Mouse (Mus musculus): Measurements from ENCODE around the gene 4930470P17Rik. TPM values are rescaled to one million over a fixed set of nuclear protein-coding genes. Genes with fewer than 3 reads are reported as not detected.

Gene 4930470P17Rik
- polyA plus RNA-seq, 1 experiment from 2014 or later = 0.36 TPM

GRCm38 (mm10) chr2:170543625-170544024 lies 58.2 kb downstream of the 4930470P17Rik start:
- H3K9me3 ChIP-seq (replicated peaks) = no peaks in the 10 kb centered on the region
- 90% methylated on average over 5 of the region's 5 CpGs for WGBS
- H3K4me1 ChIP-seq = peaks cover 10% of the 10 kb centered on the region
- H3K9ac ChIP-seq (replicated peaks) = no peak overlapping the region
- ATAC-seq (ENCODE audit: low FRiP score) = no peak
- no peaks in the 10 kb centered on the region for H3K27me3 ChIP-seq (replicated peaks)
- H3K27ac ChIP-seq (replicated peaks) = no peak overlapping the region
- no peak overlapping the region for H3K4me2 ChIP-seq
- H3K36me3 ChIP-seq = no peaks in the 10 kb centered on the region
- H3K4me3 ChIP-seq (replicated peaks) = no peak overlapping the region

GRCm38 (mm10) chr2:170539211-170539610 lies 62.6 kb downstream of the 4930470P17Rik start:
- no peak overlapping the region for H3K27ac ChIP-seq (replicated peaks)
- H3K4me1 ChIP-seq = 0 out of 2 replicates have a peak, but pooled peaks cover 7% of the 10 kb centered on the region
- H3K27me3 ChIP-seq (replicated peaks) = no peaks in the 10 kb centered on the region
- H3K36me3 ChIP-seq = no peaks in the 10 kb centered on the region
- H3K4me2 ChIP-seq = no peak overlapping the region
- 84% methylated on average over 9 of the region's 9 CpGs for WGBS
- H3K9me3 ChIP-seq (replicated peaks) = no peaks in the 10 kb centered on the region
- H3K4me3 ChIP-seq (replicated peaks) = no peak overlapping the region
- H3K9ac ChIP-seq (replicated peaks) = no peak overlapping the region
- ATAC-seq (ENCODE audit: low FRiP score) = no peak

- H3K9ac ChIP-seq (replicated peaks) = no peak overlapping the region
- H3K27ac ChIP-seq (replicated peaks) = no peak overlapping the region
- no peaks in the 10 kb centered on the region for H3K27me3 ChIP-seq (replicated peaks)
- no peaks in the 10 kb centered on the region for H3K36me3 ChIP-seq
- H3K4me2 ChIP-seq = no peak overlapping the region
- no peak overlapping the region for H3K4me3 ChIP-seq (replicated peaks)
- H3K9me3 ChIP-seq (replicated peaks) = no peaks in the 10 kb centered on the region
- peak; percentile 61; the same call in 1 of the 2 replicates for ATAC-seq (ENCODE audit: low FRiP score)
- 0 out of 2 replicates have a peak, but pooled peaks cover 7% of the 10 kb centered on the region for H3K4me1 ChIP-seq
Observed at GRCm38 (mm10) chr2:170535841-170536240, 66.0 kb downstream of the 4930470P17Rik start.

- WGBS = 93% methylated on average over 10 of the region's 11 CpGs
Observed at GRCm38 (mm10) chr2:170534803-170535174, 67.0 kb downstream of the 4930470P17Rik start.

GRCm38 (mm10) chr2:170534116-170534802 lies 67.6 kb downstream of the 4930470P17Rik start:
- no peak overlapping the region for H3K9ac ChIP-seq (replicated peaks)
- 0 out of 2 replicates have a peak, but pooled peaks cover 7% of the 10 kb centered on the region for H3K4me1 ChIP-seq
- H3K27me3 ChIP-seq (replicated peaks) = no peaks in the 10 kb centered on the region
- no peak overlapping the region for H3K4me3 ChIP-seq (replicated peaks)
- WGBS = 59% methylated on average over 8 of the region's 12 CpGs
- H3K9me3 ChIP-seq (replicated peaks) = no peaks in the 10 kb centered on the region
- no peak overlapping the region for H3K4me2 ChIP-seq
- no peaks in the 10 kb centered on the region for H3K36me3 ChIP-seq
- H3K27ac ChIP-seq (replicated peaks) = no peak overlapping the region
- ATAC-seq (ENCODE audit: low FRiP score) = no peak

More at GRCm38 (mm10) chr2:170534803-170535174, 67.0 kb downstream of the 4930470P17Rik start:
- no peak for ATAC-seq (ENCODE audit: low FRiP score)
- no peaks in the 10 kb centered on the region for H3K27me3 ChIP-seq (replicated peaks)
- H3K4me1 ChIP-seq = 0 out of 2 replicates have a peak, but pooled peaks cover 7% of the 10 kb centered on the region
- H3K9me3 ChIP-seq (replicated peaks) = no peaks in the 10 kb centered on the region
- H3K9ac ChIP-seq (replicated peaks) = no peak overlapping the region
- no peaks in the 10 kb centered on the region for H3K36me3 ChIP-seq
- H3K4me2 ChIP-seq = no peak overlapping the region
- H3K4me3 ChIP-seq (replicated peaks) = no peak overlapping the region
- H3K27ac ChIP-seq (replicated peaks) = no peak overlapping the region

GRCm38 (mm10) chr2:170530256-170530655 lies 71.6 kb downstream of the 4930470P17Rik start:
- no peaks in the 10 kb centered on the region for H3K27me3 ChIP-seq (replicated peaks)
- no peak for ATAC-seq (ENCODE audit: low FRiP score)
- WGBS = 94% methylated on average over 3 of the region's 3 CpGs
- H3K4me3 ChIP-seq (replicated peaks) = no peak overlapping the region
- H3K36me3 ChIP-seq = no peaks in the 10 kb centered on the region
- H3K27ac ChIP-seq (replicated peaks) = no peak overlapping the region
- no peak overlapping the region for H3K9ac ChIP-seq (replicated peaks)
- no peak overlapping the region for H3K4me2 ChIP-seq
- 0 out of 2 replicates have a peak, but pooled peaks cover 2% of the 10 kb centered on the region for H3K4me1 ChIP-seq
- no peaks in the 10 kb centered on the region for H3K9me3 ChIP-seq (replicated peaks)

GRCm38 (mm10) chr2:170529766-170530165 lies 72.1 kb downstream of the 4930470P17Rik start:
- Histone ChIP-seq H3K9me3 (replicated peaks) (no peaks in the 10 kb centered on the region), H3K4me2 (no peak overlapping the region), H3K27ac (replicated peaks) (no peak overlapping the region), H3K4me3 (replicated peaks) (no peak overlapping the region), H3K27me3 (replicated peaks) (no peaks in the 10 kb centered on the region), H3K9ac (replicated peaks) (no peak overlapping the region), H3K4me1 (0 out of 2 replicates have a peak, but pooled peaks cover 2% of the 10 kb centered on the region), H3K36me3 (no peaks in the 10 kb centered on the region)
- WGBS = 83% methylated on average over 7 of the region's 7 CpGs
- ATAC-seq (ENCODE audit: low FRiP score) = no peak

Other genes with a start within 250 kb of the 4930470P17Rik start
- gene Bcas1, start 174.2 kb downstream of the 4930470P17Rik start, polyA plus RNA-seq (2015; fragmentation: Nextera tagmentation; extraction: Ambion mirVana) = 9.2 and 10.6 TPM in 2 replicates
- gene Pfdn4, start 105.6 kb downstream of the 4930470P17Rik start, polyA plus RNA-seq (2015; fragmentation: Nextera tagmentation; extraction: Ambion mirVana) = 125 and 142 TPM in 2 replicates
- 0.12 TPM in 1 of 2 replicates, not detected in the other for gene Cyp24a1, start 104.9 kb downstream of the 4930470P17Rik start, polyA plus RNA-seq (2015; fragmentation: Nextera tagmentation; extraction: Ambion mirVana)
- 57.2 and 70.9 TPM in 2 replicates for gene Dok5, start 129.8 kb upstream of the 4930470P17Rik start, polyA plus RNA-seq (2015; fragmentation: Nextera tagmentation; extraction: Ambion mirVana)

All from neural tube, embryonic 15.5 days (tissue).